Mouse (Mus musculus) testis, adult 2 months (tissue): ENCODE data around the gene Iqsec1. TPM values are rescaled to one million over a fixed set of nuclear protein-coding genes. Genes with fewer than 3 reads are reported as not detected.

ENCODE experiments used
- H3K27ac ChIP-seq: fragments of 200-500 bp; 2 replicates; pipeline ENCODE4 v1.5.1; 2012; ENCODE audit warnings: low read depth, low read length; ENCODE audit not compliant: control insufficient read depth, insufficient read depth
- H3K27me3 ChIP-seq: fragments of 200-500 bp; 2 replicates; pipeline ENCODE4 v1.6.1; 2012; ENCODE audit warnings: mild to moderate bottlenecking, low read length, moderate library complexity; ENCODE audit not compliant: control insufficient read depth, insufficient read depth
- H3K36me3 ChIP-seq: fragments of 200-500 bp; 2 replicates; pipeline ENCODE4 v1.6.1; 2012; ENCODE audit warnings: mild to moderate bottlenecking, low read length; ENCODE audit not compliant: control insufficient read depth, insufficient read depth
- H3K4me1 ChIP-seq: fragments of 200-500 bp; 2 replicates; pipeline ENCODE4 v1.6.1; 2012; ENCODE audit warnings: low read length; ENCODE audit not compliant: control insufficient read depth, insufficient read depth
- H3K4me3 ChIP-seq: fragments of 200-500 bp; 2 replicates; pipeline ENCODE4 v1.5.1; 2012; ENCODE audit warnings: low read depth, mild to moderate bottlenecking, low read length, moderate library complexity, mixed read lengths; ENCODE audit not compliant: control insufficient read depth
- CTCF ChIP-seq: fragments of 200-500 bp; IDR thresholded peaks from 2 replicates; pipeline ENCODE4 v1.5.1; 2012; ENCODE audit warnings: low read depth, mild to moderate bottlenecking, inconsistent platforms, low read length, moderate library complexity; ENCODE audit not compliant: control insufficient read depth, insufficient read depth, insufficient replicate concordance
- POLR2A ChIP-seq: fragments of 200-500 bp; IDR thresholded peaks from 2 replicates; pipeline ENCODE4 v1.6.1; 2012; ENCODE audit warnings: low read depth, mild to moderate bottlenecking, inconsistent platforms, low read length, moderate library complexity; ENCODE audit not compliant: control insufficient read depth
- polyA plus RNA-seq: library from polyadenylated mRNA; depleted of rRNA; stranded (reverse); fragments of >200 nt; gene quantifications from 2 replicates; pipeline ENCODE4 v1.2.3, GENCODE M21; 2012

Iqsec1 gene
- polyA plus RNA-seq, 1 experiment: 47.2 TPM

DNA sequence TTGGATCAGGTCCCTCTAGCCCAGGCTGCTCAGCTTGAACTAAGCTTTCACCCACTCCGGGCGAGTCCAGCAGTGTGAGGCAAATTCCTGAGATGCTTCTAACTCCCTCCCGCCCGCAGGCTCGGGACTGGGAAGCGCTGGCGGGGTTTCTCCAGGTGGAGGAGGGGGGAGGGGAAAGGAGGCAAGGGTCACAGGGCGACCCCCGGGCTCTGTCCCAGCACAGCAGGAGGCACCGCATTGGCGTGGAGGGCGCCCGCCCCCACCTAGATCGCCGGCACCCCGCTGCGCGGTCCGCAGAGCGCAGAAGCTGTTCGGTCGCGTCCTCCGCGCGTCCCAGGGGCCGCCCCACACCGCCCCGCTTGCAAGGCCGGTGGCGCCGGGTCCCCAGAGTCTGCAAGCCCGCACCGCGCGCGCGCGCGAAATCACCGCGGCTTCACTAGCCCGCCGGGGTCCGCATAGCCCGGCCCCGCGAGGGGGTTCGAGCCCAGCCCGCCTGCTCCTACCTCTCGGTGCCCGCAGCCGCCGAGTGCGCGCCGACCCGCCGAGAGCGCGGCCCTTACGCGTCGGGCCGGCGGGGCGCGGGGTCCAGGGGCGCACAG lies 252.3 kb downstream of the Iqsec1 start:
- TF ChIP-seq CTCF: no peak
- TF ChIP-seq POLR2A: no peak
- H3K27me3 ChIP-seq: no peaks in the 10 kb centered on the region
- H3K27ac ChIP-seq: no peak overlapping the region
- H3K4me3 ChIP-seq: peak overlapping the region; percentile 73
- H3K36me3 ChIP-seq: no peaks in the 10 kb centered on the region
- peaks cover 15% of the 10 kb centered on the region for H3K4me1 ChIP-seq

GRCm38 (mm10) chr6:90735396-90736036 lies 253.0 kb downstream of the Iqsec1 start:
- no peak for TF ChIP-seq POLR2A
- TF ChIP-seq CTCF: no peak
- Histone ChIP-seq H3K4me3 (no peak overlapping the region), H3K27ac (no peak overlapping the region), H3K4me1 (peaks cover 15% of the 10 kb centered on the region), H3K27me3 (no peaks in the 10 kb centered on the region), H3K36me3 (no peaks in the 10 kb centered on the region)

- TF ChIP-seq CTCF (no peak), POLR2A (no peak)
- H3K27me3 ChIP-seq: no peaks in the 10 kb centered on the region
- H3K4me1 ChIP-seq: peaks cover 15% of the 10 kb centered on the region
- H3K4me3 ChIP-seq: no peak overlapping the region
- no peak overlapping the region for H3K27ac ChIP-seq
- H3K36me3 ChIP-seq: no peaks in the 10 kb centered on the region
Measured at GRCm38 (mm10) chr6:90734806-90735205, 253.7 kb downstream of the Iqsec1 start.

- H3K27ac ChIP-seq: no peak overlapping the region
- no peak for TF ChIP-seq POLR2A
- TF ChIP-seq CTCF: no peak
- no peaks in the 10 kb centered on the region for H3K36me3 ChIP-seq
- H3K27me3 ChIP-seq: no peaks in the 10 kb centered on the region
- peaks cover 3% of the 10 kb centered on the region for H3K4me1 ChIP-seq
- H3K4me3 ChIP-seq: no peak overlapping the region
Measured at GRCm38 (mm10) chr6:90731327-90731726, 257.2 kb downstream of the Iqsec1 start.

DNA sequence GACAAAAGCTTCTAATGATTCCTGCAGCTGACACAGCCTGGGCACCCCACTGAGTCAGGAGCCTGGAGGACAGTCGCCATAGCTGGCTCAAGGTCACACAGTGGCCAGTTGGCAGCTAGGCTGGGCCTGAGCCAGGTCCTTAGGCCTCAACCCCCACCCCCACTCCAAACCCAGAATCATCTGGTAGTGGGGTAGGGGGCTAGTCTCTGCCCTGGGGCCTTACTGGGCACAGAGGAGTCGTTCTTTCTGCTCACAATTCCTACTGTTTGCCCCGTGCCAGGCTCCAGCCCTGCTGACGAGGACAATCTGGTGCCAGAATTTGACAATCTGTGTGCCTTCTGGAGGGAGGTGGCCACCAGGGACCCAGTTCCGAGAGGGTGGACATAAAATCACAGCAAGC lies 258.7 kb downstream of the Iqsec1 start:
- Histone ChIP-seq H3K4me3 (no peak overlapping the region), H3K4me1 (no peaks in the 10 kb centered on the region), H3K27ac (no peak overlapping the region), H3K27me3 (no peaks in the 10 kb centered on the region), H3K36me3 (no peaks in the 10 kb centered on the region)
- TF ChIP-seq POLR2A: no peak
- no peak for TF ChIP-seq CTCF

DNA sequence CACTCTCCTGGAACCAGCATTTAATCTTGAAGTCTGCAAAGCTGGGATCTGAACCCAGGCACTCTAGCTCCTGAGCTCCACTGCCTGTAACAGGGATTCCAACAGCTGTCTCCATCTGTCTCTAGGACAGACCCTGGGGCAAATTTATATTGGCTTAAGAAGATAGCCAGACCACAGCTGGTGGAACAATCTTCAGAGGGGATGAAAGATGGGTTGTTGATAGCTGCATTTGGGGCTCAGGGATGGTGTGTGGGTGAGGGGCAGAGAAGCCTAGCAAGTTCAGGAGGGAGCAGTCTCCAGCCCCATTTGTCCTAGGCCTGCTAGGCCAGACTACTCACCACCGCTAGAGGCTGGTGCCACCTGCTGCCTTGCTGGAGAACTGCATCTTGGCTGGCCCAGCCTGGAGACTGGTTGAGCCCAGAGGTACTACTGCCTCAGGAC lies 260.0 kb downstream of the Iqsec1 start:
- TF ChIP-seq CTCF (peak; percentile 92; the same call in 1 of the 2 replicates), POLR2A (no peak)
- H3K4me3 ChIP-seq: no peak overlapping the region
- H3K27me3 ChIP-seq: no peaks in the 10 kb centered on the region
- H3K4me1 ChIP-seq: no peaks in the 10 kb centered on the region
- H3K27ac ChIP-seq: no peak overlapping the region
- H3K36me3 ChIP-seq: no peaks in the 10 kb centered on the region

- no peaks in the 10 kb centered on the region for H3K36me3 ChIP-seq
- H3K27me3 ChIP-seq: no peaks in the 10 kb centered on the region
- H3K27ac ChIP-seq: no peak overlapping the region
- H3K4me3 ChIP-seq: no peak overlapping the region
- H3K4me1 ChIP-seq: no peaks in the 10 kb centered on the region
- TF ChIP-seq POLR2A (no peak), CTCF (no peak)
Measured at GRCm38 (mm10) chr6:90727826-90728225, 260.7 kb downstream of the Iqsec1 start.

DNA sequence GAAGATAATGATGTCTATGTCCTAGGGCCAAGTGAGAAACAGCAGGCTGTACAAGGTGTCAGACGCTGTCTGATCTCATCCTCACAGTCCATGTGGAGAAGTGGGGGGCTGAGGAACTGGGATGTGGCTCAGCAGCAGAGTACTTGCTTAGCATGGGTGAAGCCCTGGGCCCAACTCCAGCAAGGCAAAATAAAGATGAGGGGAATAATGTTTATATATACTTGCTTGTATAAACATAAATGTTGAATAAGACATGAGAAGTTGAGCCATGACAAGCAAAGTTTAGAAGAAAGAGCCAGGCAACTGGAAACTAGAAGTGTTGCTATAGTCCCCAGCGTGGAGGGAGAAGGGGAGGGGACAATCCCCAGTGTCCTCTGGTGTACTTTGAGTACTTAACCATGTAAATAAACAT lies 261.8 kb downstream of the Iqsec1 start:
- Histone ChIP-seq H3K27me3 (no peaks in the 10 kb centered on the region), H3K27ac (no peak overlapping the region), H3K4me3 (no peak overlapping the region), H3K36me3 (no peaks in the 10 kb centered on the region), H3K4me1 (no peaks in the 10 kb centered on the region)
- TF ChIP-seq CTCF (no peak), POLR2A (no peak)
